Mouse (Mus musculus) C2C12 (cell line): ENCODE data around the gene Gsta2.
"Not testable (repeated sequence)": the region's sequence is repeated elsewhere in the genome, so short reads cannot be mapped to it uniquely, and the experiment has no call there.

Source experiments
- CEBPB ChIP-seq: IDR thresholded peaks from one replicate; pipeline ENCODE4 v1.6.1; 2011; ENCODE audit warnings: low read depth, mild to moderate bottlenecking, control low read depth, moderate library complexity
- CTCF ChIP-seq: IDR thresholded peaks from one replicate; pipeline ENCODE4 v1.5.1; 2011; ENCODE audit not compliant: control insufficient read depth, insufficient read depth, insufficient read length
- MYOD1 ChIP-seq: IDR thresholded peaks from one replicate; pipeline ENCODE4 v1.6.1; 2011; ENCODE audit warnings: low read depth; ENCODE audit not compliant: control insufficient read depth, insufficient read length
- MYOG ChIP-seq: IDR thresholded peaks from one replicate; pipeline ENCODE4 v1.6.1; 2011; ENCODE audit not compliant: control insufficient read depth, insufficient read length; ENCODE audit errors: extremely low read depth
- USF1 ChIP-seq: IDR thresholded peaks from one replicate; pipeline ENCODE4 v1.6.1; 2011; ENCODE audit warnings: low read depth, mild to moderate bottlenecking, control low read depth, moderate library complexity

GRCm38 (mm10) chr9:78337050-78337449 is 18.5 kb downstream of the Gsta2 start:
- not testable (repeated sequence) for TF ChIP-seq CTCF, CEBPB, MYOD1, USF1, MYOG
